Mouse (Mus musculus) E14TG2a.4 (cell line): ENCODE data around the gene Ryr2.

Source experiments
- CTCF ChIP-seq: conservative IDR thresholded peaks from 2 replicates; pipeline ENCODE4 v1.5.1; 2014; ENCODE audit warnings: low read length
- NANOG ChIP-seq: IDR thresholded peaks from 2 replicates; pipeline ENCODE4 v1.6.1; 2014; ENCODE audit warnings: borderline replicate concordance, low read length, mixed read lengths
- POU5F1 ChIP-seq: IDR thresholded peaks from 2 replicates; pipeline ENCODE4 v1.6.1; 2014; ENCODE audit warnings: low read length, borderline replicate concordance

- TF ChIP-seq CTCF, result no peak
- no peak for TF ChIP-seq POU5F1
- no peak for TF ChIP-seq NANOG
These were observed 68.1 kb downstream of the Ryr2 start for GRCm38 (mm10) chr13:12038676-12039075.
